Mouse (Mus musculus): ENCODE data around the gene 2310039H08Rik.

DNA sequence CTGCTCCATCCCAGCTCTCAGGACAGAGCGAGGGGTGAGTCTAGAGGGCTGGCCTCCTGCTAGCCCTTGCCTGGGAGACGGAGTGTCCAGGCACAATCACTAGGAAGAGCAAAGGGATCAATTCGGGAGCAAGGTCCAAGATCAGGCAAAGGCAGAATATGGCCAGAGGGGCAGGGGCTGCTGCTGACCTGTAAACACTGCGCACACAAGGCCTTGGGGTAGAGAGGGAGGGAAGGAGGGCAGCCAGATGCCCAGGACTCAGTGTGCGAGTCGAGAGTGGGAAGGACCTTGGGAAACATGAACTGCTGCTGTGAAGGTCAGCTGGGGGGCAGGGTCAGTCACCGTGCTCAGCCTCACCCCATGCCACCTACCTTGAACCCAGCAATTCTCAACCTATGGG is 37.1 kb upstream of the 2310039H08Rik start:
- TF ChIP-seq CTCF (IDR thresholded peaks at IDR 0.05; ENCODE audit: low read depth, low read length) (no peak), POLR2A (IDR thresholded peaks at IDR 0.05; ENCODE audit: borderline replicate concordance, low read depth, low read length) (no peak)

All from bone marrow macrophage, adult 2 months (primary cell).